Mouse (Mus musculus) kidney, embryonic 16.5 days (tissue): Measurements from ENCODE around the gene Schip1. TPM values are rescaled to one million over a fixed set of nuclear protein-coding genes. Genes with fewer than 3 reads are reported as not detected.
A peak's percentile ranks its signal among the peaks of the same experiment; 100 is the strongest.

Source experiments
- ATAC-seq: fragments of 200-750 bp; cut with Nextera tagmentation; 2 replicates; pipeline ENCODE4 v1.8.0; 2017; ENCODE audit warnings: moderate TSS enrichment; ENCODE audit not compliant: low FRiP score, low TSS enrichment
- H3K27ac ChIP-seq: fragments of 300-500 bp; sonication (generic); 2 replicates; pipeline ENCODE4 v1.5.1; 2014; ENCODE audit warnings: low read length
- H3K27me3 ChIP-seq: fragments of 300-500 bp; sonication (generic); 2 replicates; pipeline ENCODE4 v1.6.1; 2014; ENCODE audit warnings: low read length, control low read depth, mixed read lengths; ENCODE audit not compliant: insufficient read depth
- H3K36me3 ChIP-seq: fragments of 300-500 bp; sonication (generic); 2 replicates; pipeline ENCODE4 v1.6.1; 2014; ENCODE audit warnings: low read length, control low read depth, mixed read lengths; ENCODE audit not compliant: insufficient read depth
- H3K4me1 ChIP-seq: fragments of 300-500 bp; sonication (generic); 2 replicates; pipeline ENCODE4 v1.6.1; 2014; ENCODE audit warnings: low read length, control low read depth, mixed read lengths; ENCODE audit not compliant: insufficient read depth
- H3K4me2 ChIP-seq: fragments of 300-500 bp; sonication (generic); replicated peaks from 2 replicates; pipeline ENCODE4 v1.6.1; 2014; ENCODE audit warnings: low read depth, low read length
- H3K4me3 ChIP-seq: fragments of 300-500 bp; sonication (generic); 2 replicates; pipeline ENCODE4 v1.5.1; 2014; ENCODE audit warnings: mild to moderate bottlenecking, low read length
- H3K9ac ChIP-seq: fragments of 300-500 bp; sonication (generic); replicated peaks from 2 replicates; pipeline ENCODE4 v1.6.1; 2014; ENCODE audit warnings: low read length
- H3K9me3 ChIP-seq: fragments of 300-500 bp; sonication (generic); 2 replicates; pipeline ENCODE4 v1.6.1; 2016; ENCODE audit warnings: low read length, control low read depth
- WGBS: fragments of 180-500 bp; shearing (Covaris S2); extraction: QIAGEN DNeasy Blood & Tissue Kit; methylation state at CpG from one replicate; pipeline ENCODE4 v1.1.7; 2014; 5-methylcytosine and 5-hydroxymethylcytosine counted together
- polyA plus RNA-seq: library from polyadenylated mRNA; unstranded; fragments of >200 nt; fragmentation: Nextera tagmentation; extraction: Ambion mirVana; gene quantifications from 2 replicates; pipeline ENCODE4 v1.2.1, GENCODE M21; 2015

The Schip1 gene
- polyA plus RNA-seq, 1 experiment from 2014 or later = 48.9 TPM

DNA sequence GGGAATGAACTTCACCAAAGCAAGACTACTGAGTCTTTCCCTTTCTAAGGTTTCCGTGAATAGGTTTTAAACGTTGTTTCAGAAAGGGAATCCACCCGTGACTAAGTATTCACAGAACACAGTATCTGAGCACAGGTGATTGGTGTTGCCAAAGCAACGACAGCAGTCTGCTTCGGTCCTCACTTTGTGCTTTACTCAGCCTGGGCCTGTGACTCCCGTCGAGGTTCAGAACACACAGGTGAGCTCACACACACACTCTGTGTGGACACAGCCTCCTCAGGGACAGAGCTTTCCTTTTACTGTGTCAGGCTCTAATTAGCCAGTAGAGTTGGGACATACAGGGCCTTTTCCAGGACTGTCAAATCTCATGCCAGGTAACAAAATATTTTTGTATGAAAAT lies 369.8 kb downstream of the Schip1 start:
- Histone ChIP-seq H3K9me3 (no peaks in the 10 kb centered on the region), H3K4me3 (no peak overlapping the region), H3K36me3 (no peaks in the 10 kb centered on the region), H3K9ac (no peak overlapping the region), H3K27me3 (no peaks in the 10 kb centered on the region), H3K4me1 (no peaks in the 10 kb centered on the region), H3K4me2 (no peak overlapping the region), H3K27ac (no peak overlapping the region)
- ATAC-seq = no peak
- 51% methylated on average over 7 of the region's 7 CpGs for WGBS

GRCm38 (mm10) chr3:68434897-68435296 lies 370.3 kb downstream of the Schip1 start:
- H3K27me3 ChIP-seq = no peaks in the 10 kb centered on the region
- WGBS = 71% methylated on average over 2 of the region's 2 CpGs
- no peak overlapping the region for H3K4me2 ChIP-seq
- H3K36me3 ChIP-seq = no peaks in the 10 kb centered on the region
- H3K4me1 ChIP-seq = no peaks in the 10 kb centered on the region
- H3K9ac ChIP-seq = no peak overlapping the region
- no peak for ATAC-seq
- no peak overlapping the region for H3K27ac ChIP-seq
- no peak overlapping the region for H3K4me3 ChIP-seq
- no peaks in the 10 kb centered on the region for H3K9me3 ChIP-seq

GRCm38 (mm10) chr3:68448480-68448879 lies 383.9 kb downstream of the Schip1 start:
- Histone ChIP-seq H3K36me3 (no peaks in the 10 kb centered on the region), H3K4me1 (peaks cover 8% of the 10 kb centered on the region), H3K4me3 (no peak overlapping the region), H3K27me3 (no peaks in the 10 kb centered on the region), H3K4me2 (no peak overlapping the region), H3K9me3 (no peaks in the 10 kb centered on the region), H3K27ac (no peak overlapping the region), H3K9ac (no peak overlapping the region)
- 78% methylated on average over 2 of the region's 2 CpGs for WGBS
- no peak for ATAC-seq

DNA sequence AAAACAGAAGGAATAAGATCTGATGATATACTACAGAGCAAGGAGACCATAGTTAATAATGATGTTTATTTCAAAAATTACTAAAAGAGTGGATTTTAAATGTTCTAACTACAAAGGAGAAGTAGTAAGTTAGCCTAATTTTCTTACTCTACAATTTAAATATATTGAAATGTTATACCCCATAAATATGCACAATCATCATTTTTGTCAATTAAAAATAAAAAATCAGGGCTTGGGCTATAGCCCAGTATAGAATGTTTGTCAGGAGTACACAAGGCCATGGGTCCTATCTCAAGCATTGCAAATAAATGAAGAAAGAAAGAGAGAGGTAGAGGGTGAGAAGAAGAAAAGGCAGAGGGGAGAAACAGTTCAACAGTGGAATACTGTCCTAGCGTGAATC lies 387.0 kb downstream of the Schip1 start:
- Histone ChIP-seq H3K36me3 (no peaks in the 10 kb centered on the region), H3K9ac (no peak overlapping the region), H3K27me3 (no peaks in the 10 kb centered on the region), H3K4me2 (no peak overlapping the region), H3K27ac (no peak overlapping the region), H3K9me3 (no peaks in the 10 kb centered on the region), H3K4me3 (no peak overlapping the region), H3K4me1 (peaks cover 8% of the 10 kb centered on the region)
- ATAC-seq = no peak
- 100% methylated on average over 1 of the region's 1 CpGs for WGBS

- Histone ChIP-seq H3K9me3 (no peaks in the 10 kb centered on the region), H3K4me3 (no peak overlapping the region), H3K4me2 (peak overlapping the region; percentile 23), H3K4me1 (peaks cover 8% of the 10 kb centered on the region), H3K9ac (peak overlapping the region; percentile 44; the same call in 1 of the 2 replicates), H3K36me3 (no peaks in the 10 kb centered on the region), H3K27ac (no peak overlapping the region), H3K27me3 (no peaks in the 10 kb centered on the region)
- 6% methylated on average over 5 of the region's 5 CpGs for WGBS
- 0 out of 2 replicates have a peak, but pooled peaks have one; percentile 6 for ATAC-seq
Measured at GRCm38 (mm10) chr3:68453266-68453665, 388.7 kb downstream of the Schip1 start.

DNA sequence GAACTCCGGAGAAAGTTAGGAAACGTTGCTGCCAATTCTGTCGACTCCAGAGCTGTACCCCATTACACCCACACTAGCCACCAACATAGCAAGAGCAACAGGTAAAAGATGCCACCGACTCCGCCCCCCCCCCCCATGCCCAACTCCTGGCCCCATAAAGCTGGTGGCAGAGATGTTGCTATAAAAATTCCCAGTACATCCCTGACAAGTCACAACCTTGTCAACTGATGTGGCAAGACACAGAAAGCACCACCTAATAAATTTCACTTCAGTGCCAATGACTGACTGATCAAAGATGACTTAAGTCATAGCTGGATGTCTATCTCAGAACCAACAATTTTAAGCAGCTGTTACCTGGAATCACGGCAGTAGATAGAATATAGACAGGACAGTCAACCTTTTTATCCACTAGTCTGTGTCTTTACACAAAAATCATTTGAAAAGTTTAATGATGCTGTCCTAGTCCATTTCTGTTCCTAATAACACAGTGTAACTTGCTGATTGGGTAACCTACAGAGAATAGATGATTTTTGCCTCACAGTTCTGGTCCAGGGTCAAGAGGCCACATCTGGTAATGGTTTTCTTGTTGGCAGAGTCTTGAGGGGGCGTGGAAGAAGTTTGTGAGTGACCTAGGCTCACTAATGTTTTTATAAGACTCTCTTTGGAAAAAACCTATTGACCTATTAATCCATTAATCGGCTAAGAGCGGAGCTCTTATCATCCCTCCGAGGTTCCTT lies 389.3 kb downstream of the Schip1 start:
- Histone ChIP-seq H3K9ac (no peak overlapping the region), H3K27me3 (no peaks in the 10 kb centered on the region), H3K4me2 (no peak overlapping the region), H3K4me1 (peaks cover 8% of the 10 kb centered on the region), H3K9me3 (no peaks in the 10 kb centered on the region), H3K36me3 (no peaks in the 10 kb centered on the region), H3K27ac (no peak overlapping the region), H3K4me3 (no peak overlapping the region)
- WGBS = 46% methylated on average over 10 of the region's 10 CpGs
- no peak for ATAC-seq

- no peak overlapping the region for H3K4me3 ChIP-seq
- no peak overlapping the region for H3K27ac ChIP-seq
- H3K9me3 ChIP-seq = no peaks in the 10 kb centered on the region
- no peaks in the 10 kb centered on the region for H3K36me3 ChIP-seq
- no peak for ATAC-seq
- H3K4me1 ChIP-seq = peaks cover 38% of the 10 kb centered on the region
- H3K27me3 ChIP-seq = no peaks in the 10 kb centered on the region
- H3K9ac ChIP-seq = no peak overlapping the region
- 39% methylated on average over 5 of the region's 5 CpGs for WGBS
- H3K4me2 ChIP-seq = no peak overlapping the region
Measured at GRCm38 (mm10) chr3:68466643-68467042, 402.0 kb downstream of the Schip1 start.

DNA sequence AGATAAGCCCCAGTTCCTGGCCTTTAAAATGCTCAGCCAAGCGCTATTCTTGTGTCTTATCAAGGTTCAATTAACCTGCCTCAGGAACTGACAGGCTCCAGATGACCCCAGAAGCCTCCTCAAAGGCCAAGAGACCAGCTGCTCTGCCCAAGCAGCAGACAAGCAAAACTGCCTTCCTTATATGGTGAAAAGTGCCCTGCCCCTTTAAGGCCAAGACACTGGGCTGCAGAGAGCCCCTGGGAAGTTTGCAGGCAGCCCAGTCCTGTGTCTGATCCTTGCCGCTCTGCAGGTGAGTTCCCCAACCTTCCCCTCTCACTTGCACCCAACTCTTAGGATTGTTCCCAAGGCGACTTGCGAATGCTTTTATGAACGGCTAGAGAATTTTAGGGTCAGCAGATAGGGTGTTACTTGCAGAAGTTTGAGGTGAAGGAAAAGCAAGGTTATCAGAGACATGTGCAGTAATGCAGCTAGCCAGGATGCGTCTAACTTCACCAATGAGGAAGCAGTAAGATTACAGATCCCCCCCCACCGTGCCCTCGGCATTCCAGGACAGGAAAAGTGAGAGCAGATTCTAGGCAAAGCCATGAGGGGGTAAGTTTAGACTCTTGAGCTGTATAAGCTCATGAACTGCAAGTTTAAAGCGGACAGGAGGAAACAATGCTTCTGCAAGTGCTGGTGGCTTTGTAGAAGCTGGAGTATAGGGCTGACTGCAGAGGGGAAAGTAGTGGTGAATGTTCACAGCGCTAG lies 403.5 kb downstream of the Schip1 start:
- peak overlapping the region; percentile 62 for H3K9ac ChIP-seq

GRCm38 (mm10) chr3:68469643-68470042 lies 405.0 kb downstream of the Schip1 start:
- no peaks in the 10 kb centered on the region for H3K27me3 ChIP-seq
- H3K4me2 ChIP-seq = no peak overlapping the region
- H3K36me3 ChIP-seq = no peaks in the 10 kb centered on the region
- H3K9me3 ChIP-seq = no peaks in the 10 kb centered on the region
- no peak overlapping the region for H3K9ac ChIP-seq
- peak overlapping the region; percentile 27 for H3K27ac ChIP-seq
- 75% methylated on average over 1 of the region's 1 CpGs for WGBS
- peaks cover 38% of the 10 kb centered on the region for H3K4me1 ChIP-seq
- H3K4me3 ChIP-seq = no peak overlapping the region
- no peak; the same call in 1 of the 2 replicates for ATAC-seq

More for the DNA sequence above, 403.5 kb downstream of the Schip1 start:
- peak overlapping the region; percentile 48 for H3K4me3 ChIP-seq
- peak overlapping the region; percentile 57 for H3K4me2 ChIP-seq
- H3K4me1 ChIP-seq = peaks cover 38% of the 10 kb centered on the region
- peak overlapping the region; percentile 45 for H3K27ac ChIP-seq
- 3% methylated on average over 10 of the region's 10 CpGs for WGBS
- H3K36me3 ChIP-seq = no peaks in the 10 kb centered on the region
- H3K27me3 ChIP-seq = no peaks in the 10 kb centered on the region
- no peaks in the 10 kb centered on the region for H3K9me3 ChIP-seq
- peak; percentile 86 for ATAC-seq

GRCm38 (mm10) chr3:68470061-68470460 lies 405.5 kb downstream of the Schip1 start:
- no peaks in the 10 kb centered on the region for H3K9me3 ChIP-seq
- H3K9ac ChIP-seq = no peak overlapping the region
- H3K4me3 ChIP-seq = no peak overlapping the region
- H3K4me1 ChIP-seq = peaks cover 38% of the 10 kb centered on the region
- H3K27me3 ChIP-seq = no peaks in the 10 kb centered on the region
- 24% methylated on average over 3 of the region's 3 CpGs for WGBS
- H3K27ac ChIP-seq = peak overlapping the region; percentile 41
- H3K36me3 ChIP-seq = no peaks in the 10 kb centered on the region
- peak; percentile 60 for ATAC-seq
- H3K4me2 ChIP-seq = no peak overlapping the region
